Comparison of ENCODE assay signal across 4 mouse cellular contexts in the genomic region with DNA sequence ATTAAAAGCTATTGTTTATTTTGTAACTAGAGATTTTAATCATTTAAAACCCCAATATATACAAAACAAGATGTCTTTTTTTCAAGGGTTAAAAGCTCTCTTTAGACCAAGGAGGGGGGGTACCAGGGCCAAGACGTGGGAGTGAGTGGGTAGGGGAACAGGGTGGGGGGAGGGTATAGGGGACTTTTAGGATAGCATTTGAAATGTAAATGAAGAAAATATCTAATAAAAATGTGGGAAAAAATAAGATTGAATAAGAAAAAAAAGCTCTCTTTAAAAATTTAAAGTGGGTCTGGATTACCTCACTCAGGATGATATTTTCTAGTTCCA.
A peak's percentile ranks its signal among the peaks of the same experiment; 100 is the strongest.
DNase-seq lines count a peak whose midpoint lies in the region; ATAC-seq lines count a peak whose summit lies in the region.
"Not testable (repeated sequence)": the region's sequence is repeated elsewhere in the genome, so short reads cannot be mapped to it uniquely, and the experiment has no call there.

No protein-coding gene starts in this region.

- not testable (repeated sequence) for H3K36me3 ChIP-seq in midbrain, embryonic 11.5 days (ENCODE audit: control insufficient read depth, insufficient read depth, low read length); midbrain, embryonic 12.5 days; midbrain, embryonic 13.5 days; midbrain, embryonic 14.5 days (ENCODE audit: control insufficient read depth, insufficient read depth, low read length)

- H3K27me3 ChIP-seq in midbrain, embryonic 11.5 days (ENCODE audit: control insufficient read depth, insufficient read depth, low read length); midbrain, embryonic 12.5 days; midbrain, embryonic 13.5 days; midbrain, embryonic 14.5 days (ENCODE audit: control insufficient read depth, insufficient read depth, low read length): not testable (repeated sequence)

- not testable (repeated sequence) for H3K4me3 ChIP-seq in midbrain, embryonic 11.5 days (ENCODE audit: low read depth, low read length); midbrain, embryonic 12.5 days; midbrain, embryonic 13.5 days (replicated peaks); midbrain, embryonic 14.5 days (replicated peaks; ENCODE audit: low read depth, low read length)

- H3K4me1 ChIP-seq in midbrain, embryonic 11.5 days (ENCODE audit: control insufficient read depth, insufficient read depth, low read length); midbrain, embryonic 12.5 days; midbrain, embryonic 13.5 days (replicated peaks); midbrain, embryonic 14.5 days (ENCODE audit: control insufficient read depth, insufficient read depth, low read length): not testable (repeated sequence)

- not testable (repeated sequence) for H3K9ac ChIP-seq in midbrain, embryonic 11.5 days (ENCODE audit: low read length); midbrain, embryonic 12.5 days (replicated peaks); midbrain, embryonic 13.5 days (replicated peaks); midbrain, embryonic 14.5 days (replicated peaks; ENCODE audit: low read length)

- peak; percentile 54 for DNase-seq in midbrain, embryonic 11.5 days (ENCODE audit: low spot score, missing footprints)
- DNase-seq in midbrain, embryonic 14.5 days = not testable (repeated sequence)

- H3K27ac ChIP-seq in midbrain, embryonic 11.5 days (ENCODE audit: low read depth, low read length); midbrain, embryonic 12.5 days (replicated peaks); midbrain, embryonic 13.5 days; midbrain, embryonic 14.5 days (replicated peaks; ENCODE audit: low read depth, low read length): not testable (repeated sequence)

- not testable (repeated sequence) for ATAC-seq in midbrain, embryonic 11.5 days (ENCODE audit: low FRiP score)
- peak; percentile 50; the same call in 1 of the 2 replicates for ATAC-seq in midbrain, embryonic 12.5 days (ENCODE audit: low FRiP score, low read depth)
- ATAC-seq in midbrain, embryonic 13.5 days = peak; percentile 55; the same call in 1 of the 2 replicates
- ATAC-seq in midbrain, embryonic 14.5 days (ENCODE audit: low FRiP score, low TSS enrichment) = peak; percentile 55; the same call in 1 of the 2 replicates

- WGBS in midbrain, embryonic 11.5 days = 55% methylated on average over 1 of the region's 1 CpGs
- WGBS in midbrain, embryonic 12.5 days = 35% methylated on average over 1 of the region's 1 CpGs
- 47% methylated on average over 1 of the region's 1 CpGs for WGBS in midbrain, embryonic 13.5 days
- WGBS in midbrain, embryonic 14.5 days = 18% methylated on average over 1 of the region's 1 CpGs

- not testable (repeated sequence) for H3K9me3 ChIP-seq in midbrain, embryonic 11.5 days (ENCODE audit: control insufficient read depth, low read length); midbrain, embryonic 12.5 days; midbrain, embryonic 13.5 days; midbrain, embryonic 14.5 days (ENCODE audit: control insufficient read depth, low read length)

- H3K4me2 ChIP-seq in midbrain, embryonic 11.5 days; midbrain, embryonic 12.5 days (replicated peaks); midbrain, embryonic 13.5 days (replicated peaks); midbrain, embryonic 14.5 days (ENCODE audit: low read length): not testable (repeated sequence)
